Mouse (Mus musculus): ENCODE measurements around the gene Tmprss11f. TPM values are rescaled to one million over a fixed set of nuclear protein-coding genes. Genes with fewer than 3 reads are reported as not detected.
"Not testable (repeated sequence)": the region's sequence is repeated elsewhere in the genome, so short reads cannot be mapped to it uniquely, and the experiment has no call there.

Gene Tmprss11f
- polyA plus RNA-seq, 1 experiment = not detected

- H3K4me3 ChIP-seq (ENCODE audit: extremely low read depth, insufficient read depth, insufficient read length) = no peak overlapping the region
- H3K36me3 ChIP-seq (ENCODE audit: control insufficient read depth, insufficient read depth, low read length) = no peaks in the 10 kb centered on the region
- WGBS = 88% methylated on average over 5 of the region's 5 CpGs
- no peak for TF ChIP-seq CTCF (IDR thresholded peaks at IDR 0.05; ENCODE audit: extremely low read depth, insufficient read depth, insufficient read length, insufficient replicate concordance)
- TF ChIP-seq POLR2A (IDR thresholded peaks at IDR 0.05; ENCODE audit: low read depth, low read length) = no peak
- DNase-seq (ENCODE audit: low read depth in 1 of 2, low spot score in 2 of 2) = no peak
- H3K27ac ChIP-seq (ENCODE audit: insufficient read depth, low read length) = no peak overlapping the region
- H3K27me3 ChIP-seq (ENCODE audit: control insufficient read depth, insufficient read depth, low read length) = no peaks in the 10 kb centered on the region
- no peaks in the 10 kb centered on the region for H3K4me1 ChIP-seq (ENCODE audit: control insufficient read depth, insufficient read depth, insufficient read length)
Observed at GRCm38 (mm10) chr5:86582618-86583017, 49.6 kb downstream of the Tmprss11f start.

- DNase-seq (ENCODE audit: low read depth in 1 of 2, low spot score in 2 of 2) = no peak
- 79% methylated on average over 5 of the region's 5 CpGs for WGBS
- TF ChIP-seq CTCF (IDR thresholded peaks at IDR 0.05; ENCODE audit: extremely low read depth, insufficient read depth, insufficient read length, insufficient replicate concordance) (no peak), POLR2A (IDR thresholded peaks at IDR 0.05; ENCODE audit: low read depth, low read length) (no peak)
- no peaks in the 10 kb centered on the region for H3K27me3 ChIP-seq (ENCODE audit: control insufficient read depth, insufficient read depth, low read length)
- no peaks in the 10 kb centered on the region for H3K4me1 ChIP-seq (ENCODE audit: control insufficient read depth, insufficient read depth, insufficient read length)
- no peaks in the 10 kb centered on the region for H3K36me3 ChIP-seq (ENCODE audit: control insufficient read depth, insufficient read depth, low read length)
- H3K4me3 ChIP-seq (ENCODE audit: extremely low read depth, insufficient read depth, insufficient read length) = no peak overlapping the region
- no peak overlapping the region for H3K27ac ChIP-seq (ENCODE audit: insufficient read depth, low read length)
Observed at GRCm38 (mm10) chr5:86581998-86582397, 50.2 kb downstream of the Tmprss11f start.

GRCm38 (mm10) chr5:86578761-86579160 lies 53.5 kb downstream of the Tmprss11f start:
- H3K4me3 ChIP-seq (ENCODE audit: extremely low read depth, insufficient read depth, insufficient read length); H3K36me3 ChIP-seq (ENCODE audit: control insufficient read depth, insufficient read depth, low read length); H3K27me3 ChIP-seq (ENCODE audit: control insufficient read depth, insufficient read depth, low read length); DNase-seq (ENCODE audit: low read depth in 1 of 2, low spot score in 2 of 2); H3K27ac ChIP-seq (ENCODE audit: insufficient read depth, low read length); H3K4me1 ChIP-seq (ENCODE audit: control insufficient read depth, insufficient read depth, insufficient read length): not testable (repeated sequence)
- WGBS = 88% methylated on average over 8 of the region's 8 CpGs

GRCm38 (mm10) chr5:86546693-86547092 lies 85.5 kb downstream of the Tmprss11f start:
- TF ChIP-seq POLR2A (IDR thresholded peaks at IDR 0.05; ENCODE audit: low read depth, low read length) = no peak
- no peak for TF ChIP-seq CTCF (IDR thresholded peaks at IDR 0.05; ENCODE audit: extremely low read depth, insufficient read depth, insufficient read length, insufficient replicate concordance)
- H3K36me3 ChIP-seq (ENCODE audit: control insufficient read depth, insufficient read depth, low read length) = no peaks in the 10 kb centered on the region
- 89% methylated on average over 2 of the region's 2 CpGs for WGBS
- no peak for DNase-seq (ENCODE audit: low read depth in 1 of 2, low spot score in 2 of 2)
- H3K27me3 ChIP-seq (ENCODE audit: control insufficient read depth, insufficient read depth, low read length) = no peaks in the 10 kb centered on the region
- no peak overlapping the region for H3K27ac ChIP-seq (ENCODE audit: insufficient read depth, low read length)
- H3K4me1 ChIP-seq (ENCODE audit: control insufficient read depth, insufficient read depth, insufficient read length) = no peaks in the 10 kb centered on the region
- no peak overlapping the region for H3K4me3 ChIP-seq (ENCODE audit: extremely low read depth, insufficient read depth, insufficient read length)

- TF ChIP-seq CTCF (IDR thresholded peaks at IDR 0.05; ENCODE audit: extremely low read depth, insufficient read depth, insufficient read length, insufficient replicate concordance) (no peak), POLR2A (IDR thresholded peaks at IDR 0.05; ENCODE audit: low read depth, low read length) (no peak)
- 79% methylated on average over 3 of the region's 3 CpGs for WGBS
- H3K27ac ChIP-seq (ENCODE audit: insufficient read depth, low read length) = no peak overlapping the region
- no peaks in the 10 kb centered on the region for H3K36me3 ChIP-seq (ENCODE audit: control insufficient read depth, insufficient read depth, low read length)
- no peaks in the 10 kb centered on the region for H3K4me1 ChIP-seq (ENCODE audit: control insufficient read depth, insufficient read depth, insufficient read length)
- no peak overlapping the region for H3K4me3 ChIP-seq (ENCODE audit: extremely low read depth, insufficient read depth, insufficient read length)
- H3K27me3 ChIP-seq (ENCODE audit: control insufficient read depth, insufficient read depth, low read length) = no peaks in the 10 kb centered on the region
- DNase-seq (ENCODE audit: low read depth in 1 of 2, low spot score in 2 of 2) = no peak
Observed at GRCm38 (mm10) chr5:86540601-86541000, 91.6 kb downstream of the Tmprss11f start.

GRCm38 (mm10) chr5:86528725-86529124 lies 103.5 kb downstream of the Tmprss11f start:
- no peak overlapping the region for H3K4me3 ChIP-seq (ENCODE audit: extremely low read depth, insufficient read depth, insufficient read length)
- no peak overlapping the region for H3K27ac ChIP-seq (ENCODE audit: insufficient read depth, low read length)
- no peaks in the 10 kb centered on the region for H3K4me1 ChIP-seq (ENCODE audit: control insufficient read depth, insufficient read depth, insufficient read length)
- no peaks in the 10 kb centered on the region for H3K36me3 ChIP-seq (ENCODE audit: control insufficient read depth, insufficient read depth, low read length)
- WGBS = 80% methylated on average over 2 of the region's 2 CpGs
- DNase-seq (ENCODE audit: low read depth in 1 of 2, low spot score in 2 of 2) = no peak
- TF ChIP-seq POLR2A (IDR thresholded peaks at IDR 0.05; ENCODE audit: low read depth, low read length) (no peak), CTCF (IDR thresholded peaks at IDR 0.05; ENCODE audit: extremely low read depth, insufficient read depth, insufficient read length, insufficient replicate concordance) (no peak)
- no peaks in the 10 kb centered on the region for H3K27me3 ChIP-seq (ENCODE audit: control insufficient read depth, insufficient read depth, low read length)

- Histone ChIP-seq H3K27ac (ENCODE audit: insufficient read depth, low read length) (no peak within 1 kb of the TSS), H3K4me3 (ENCODE audit: extremely low read depth, insufficient read depth, insufficient read length) (no peak within 1 kb of the TSS), H3K4me1 (ENCODE audit: control insufficient read depth, insufficient read depth, insufficient read length) (no peaks in the 10 kb centered on the region), H3K36me3 (ENCODE audit: control insufficient read depth, insufficient read depth, low read length) (no peaks in the 10 kb centered on the region), H3K27me3 (ENCODE audit: control insufficient read depth, insufficient read depth, low read length) (no peaks in the 10 kb centered on the region)
- no peak for DNase-seq (ENCODE audit: low read depth in 1 of 2, low spot score in 2 of 2)
- WGBS = 66% methylated on average over 9 of the region's 9 CpGs
- TF ChIP-seq CTCF (IDR thresholded peaks at IDR 0.05; ENCODE audit: extremely low read depth, insufficient read depth, insufficient read length, insufficient replicate concordance) (no peak), POLR2A (IDR thresholded peaks at IDR 0.05; ENCODE audit: low read depth, low read length) (no peak)
Observed at GRCm38 (mm10) chr5:86518500-86518899, 113.7 kb downstream of the Tmprss11f start, which contains the start of gene Tmprss11g. Tmprss11g (minus strand) TSS chr5:86518600.
